Mouse (Mus musculus): ENCODE data around the gene Glmn.
A peak's percentile ranks its signal among the peaks of the same experiment; 100 is the strongest.

The Glmn gene

GRCm38 (mm10) chr5:107597301-107598077, at the start of gene Glmn, which contains the start of gene Rpap2:
Glmn (minus strand) TSS chr5:107597888.
Rpap2 (plus strand) TSS chr5:107597373.
- peak; percentile 90 to 91 for DNase-seq

- no peak for DNase-seq
Observed at GRCm38 (mm10) chr5:107645935-107646334, 48.2 kb upstream of the Glmn start.

GRCm38 (mm10) chr5:107644595-107644994, 46.9 kb upstream of the Glmn start:
- no peak for DNase-seq

- peak in 1 of 2 experiments; percentile 47 for DNase-seq
Observed at GRCm38 (mm10) chr5:107638366-107638765, 40.7 kb upstream of the Glmn start.

GRCm38 (mm10) chr5:107637106-107637505, 39.4 kb upstream of the Glmn start:
- no peak for DNase-seq

GRCm38 (mm10) chr5:107633651-107634050, 36.0 kb upstream of the Glmn start:
- no peak for DNase-seq

GRCm38 (mm10) chr5:107621327-107621726, 23.6 kb upstream of the Glmn start:
- DNase-seq: no peak

- no peak for DNase-seq
Observed at GRCm38 (mm10) chr5:107617986-107618385, 20.3 kb upstream of the Glmn start.

- peak; percentile 63 to 64 for DNase-seq
Observed at GRCm38 (mm10) chr5:107611224-107611623, 13.5 kb upstream of the Glmn start.

- no peak for DNase-seq
Observed at GRCm38 (mm10) chr5:107598380-107598779, 692 bp upstream of the Glmn start.

GRCm38 (mm10) chr5:107569148-107569547, 28.5 kb downstream of the Glmn start:
- no peak for DNase-seq

GRCm38 (mm10) chr5:107556969-107557368, 40.7 kb downstream of the Glmn start:
- DNase-seq: no peak

GRCm38 (mm10) chr5:107554336-107554735, 43.4 kb downstream of the Glmn start:
- DNase-seq: no peak

- no peak for DNase-seq
Observed at GRCm38 (mm10) chr5:107548444-107548843, 49.2 kb downstream of the Glmn start.

- DNase-seq: no peak
Observed at GRCm38 (mm10) chr5:107547955-107548354, 49.7 kb downstream of the Glmn start.

GRCm38 (mm10) chr5:107545927-107546326, 51.8 kb downstream of the Glmn start:
- no peak for DNase-seq

- no peak for DNase-seq
Observed at GRCm38 (mm10) chr5:107541696-107542095, 56.0 kb downstream of the Glmn start.

GRCm38 (mm10) chr5:107534581-107534980, 63.1 kb downstream of the Glmn start, which contains the start of gene 1700028K03Rik:
1700028K03Rik (plus strand) TSS chr5:107534709.
- DNase-seq: no peak

GRCm38 (mm10) chr5:107533590-107533989, 64.1 kb downstream of the Glmn start:
- DNase-seq: no peak

- DNase-seq: no peak
Observed at GRCm38 (mm10) chr5:107528856-107529255, 68.8 kb downstream of the Glmn start.

- peak in 1 of 2 experiments; percentile 10 for DNase-seq
Observed at GRCm38 (mm10) chr5:107524281-107524680, 73.4 kb downstream of the Glmn start.

GRCm38 (mm10) chr5:107521897-107522296, 75.8 kb downstream of the Glmn start:
- DNase-seq: no peak

- no peak for DNase-seq
Observed at GRCm38 (mm10) chr5:107521386-107521785, 76.3 kb downstream of the Glmn start.

GRCm38 (mm10) chr5:107518602-107519001, 79.1 kb downstream of the Glmn start:
- DNase-seq: no peak

- DNase-seq: no peak
Observed at GRCm38 (mm10) chr5:107516087-107516486, 81.6 kb downstream of the Glmn start.
